Mouse (Mus musculus) monocyte, adult 2 months (primary cell): ENCODE measurements around the gene Miip.
"Not testable (repeated sequence)": the region's sequence is repeated elsewhere in the genome, so short reads cannot be mapped to it uniquely, and the experiment has no call there.

Experiments used
- DNase-seq, 2 experiments: peaks; one replicate each; pipeline ENCODE4 v3.0.0; 2022; ENCODE audit warnings: low spot score in 2 of 2, low read depth in 1 of 2

Gene Miip

DNA sequence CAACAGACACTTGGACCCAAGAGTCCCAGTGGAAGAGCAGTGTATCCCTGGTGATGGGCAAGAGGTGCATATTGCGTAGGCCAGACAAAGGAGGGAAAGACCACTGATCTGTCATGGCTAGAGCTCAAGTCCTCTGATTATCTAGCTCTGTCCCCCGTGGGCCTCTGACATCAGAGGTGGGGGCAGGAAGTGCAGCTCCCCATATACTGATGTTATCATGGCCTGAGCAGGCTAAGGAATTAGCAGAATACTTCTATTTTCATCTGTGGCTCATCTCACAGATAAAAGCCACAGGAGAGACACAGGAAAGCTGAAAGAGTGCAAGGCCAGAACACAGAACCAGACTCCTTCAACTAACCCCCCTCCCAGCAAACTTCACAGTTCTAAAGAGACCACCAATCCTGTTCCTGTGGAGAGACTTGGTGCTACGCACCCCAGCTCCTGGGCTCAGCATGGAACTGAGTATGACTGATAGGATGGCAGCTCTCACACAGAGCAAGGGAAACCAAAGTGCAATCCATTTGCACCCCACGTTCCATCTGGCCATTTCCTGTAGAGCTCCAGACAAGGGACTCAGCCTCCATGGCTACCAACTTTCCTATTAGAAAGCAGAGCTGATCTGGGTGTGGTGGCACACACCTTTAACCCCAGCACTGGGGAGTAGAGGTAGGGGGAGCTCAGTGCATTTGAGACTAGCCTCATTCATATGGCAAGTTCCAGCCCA lies 7.4 kb upstream of the Miip start:
- no peak for DNase-seq

DNA sequence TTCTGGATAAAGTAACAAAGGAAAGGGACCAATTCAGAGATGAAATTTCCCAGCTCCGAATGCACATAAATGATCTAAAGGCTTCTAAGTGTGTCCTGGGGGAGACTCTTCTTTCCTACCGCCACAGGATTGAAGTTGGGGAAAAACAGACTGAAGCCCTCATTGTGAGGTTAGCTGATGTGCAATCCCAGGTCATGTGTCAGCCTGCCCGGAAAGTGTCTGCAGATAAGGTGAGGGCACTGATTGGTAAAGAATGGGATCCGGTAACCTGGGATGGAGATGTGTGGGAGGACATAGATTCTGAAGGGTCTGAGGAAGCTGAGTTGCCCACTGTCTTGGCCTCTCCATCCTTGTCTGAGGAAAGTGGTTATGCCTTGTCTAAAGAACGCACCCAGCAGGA lies 622 bp upstream of the Miip start:
- no peak for DNase-seq

GRCm38 (mm10) chr4:147867563-147868449 lies 810 bp downstream of the Miip start:
- DNase-seq = no peak

DNA sequence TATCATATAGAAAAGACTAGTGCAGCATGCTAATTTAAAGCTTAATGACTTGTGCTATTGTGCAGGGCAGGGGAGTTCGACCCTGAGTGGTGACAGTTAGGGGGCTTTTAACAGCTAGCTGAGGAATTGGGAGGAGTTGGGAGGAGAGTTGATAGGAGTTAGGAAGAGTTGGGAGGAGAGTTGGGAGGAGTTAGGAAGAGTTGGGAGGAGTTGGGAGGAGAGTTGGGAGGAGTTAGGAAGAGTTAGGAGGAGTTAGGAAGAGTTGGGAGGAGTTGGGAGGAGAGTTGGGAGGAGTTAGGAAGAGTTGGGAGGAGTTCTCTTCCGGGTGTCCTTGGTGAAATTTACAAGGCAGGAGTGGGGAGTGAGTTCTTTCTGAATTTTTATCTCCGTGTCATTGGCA lies 1.8 kb downstream of the Miip start:
- not testable (repeated sequence) for DNase-seq

DNA sequence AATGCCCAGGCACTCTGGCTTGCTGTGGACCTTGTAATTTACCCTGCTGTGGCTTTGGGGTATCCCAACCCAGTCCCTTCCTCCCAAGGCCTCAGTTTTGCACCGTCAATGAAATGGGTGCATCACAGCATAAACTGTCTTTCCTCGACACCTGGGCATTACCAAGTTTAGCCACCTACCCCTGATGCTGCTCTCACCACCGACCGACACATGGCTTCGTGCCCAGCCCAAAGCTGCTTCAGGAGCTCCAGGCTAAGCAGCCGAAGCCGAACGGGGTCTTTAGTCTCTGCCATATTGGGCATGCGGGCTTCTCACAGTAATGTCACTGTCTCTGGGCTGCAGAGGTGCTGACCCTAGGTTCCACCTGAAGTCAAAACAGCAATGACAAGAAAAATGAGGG lies 2.6 kb downstream of the Miip start:
- DNase-seq = no peak

DNA sequence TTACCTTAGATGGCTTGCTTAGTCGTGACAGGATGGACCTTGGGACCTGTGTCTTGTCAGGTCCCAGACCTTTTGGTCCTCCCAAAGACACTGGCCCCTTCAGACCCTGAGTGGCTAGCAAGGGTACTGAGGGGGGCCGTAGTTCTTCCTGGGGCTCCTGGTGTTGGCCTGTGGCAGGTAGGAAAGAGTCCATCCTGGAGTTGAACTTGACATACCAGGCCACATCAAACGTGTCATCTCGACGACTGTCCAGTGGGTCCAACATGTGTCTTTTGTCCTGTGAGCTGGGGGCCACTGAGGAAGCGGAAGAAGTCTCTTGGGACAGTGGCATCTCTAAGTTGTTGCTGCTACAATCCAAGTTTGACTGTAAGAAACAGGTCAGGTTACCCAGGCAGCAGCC lies 3.0 kb downstream of the Miip start:
- no peak for DNase-seq

DNA sequence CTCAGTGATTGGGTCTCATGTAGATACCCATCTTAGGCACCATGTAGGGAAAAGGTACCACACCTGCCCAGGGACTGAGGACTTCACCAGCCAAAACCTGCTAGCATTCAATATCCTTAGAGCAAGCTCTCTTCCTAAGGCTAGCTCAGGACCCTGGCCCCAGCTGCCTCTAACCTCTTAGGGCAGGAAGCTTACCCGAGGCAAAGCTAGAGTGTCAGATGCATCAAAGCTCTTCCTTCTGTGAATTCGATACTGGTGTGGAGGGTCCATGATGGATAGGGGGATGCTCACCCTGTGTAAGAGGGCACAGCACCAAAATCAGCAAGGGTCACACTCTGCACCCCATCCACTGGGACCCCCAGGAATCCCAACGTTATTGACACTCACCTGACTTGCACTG lies 6.6 kb downstream of the Miip start:
- no peak for DNase-seq

- DNase-seq = no peak
Measured at GRCm38 (mm10) chr4:147850776-147851175, 17.8 kb downstream of the Miip start.

DNA sequence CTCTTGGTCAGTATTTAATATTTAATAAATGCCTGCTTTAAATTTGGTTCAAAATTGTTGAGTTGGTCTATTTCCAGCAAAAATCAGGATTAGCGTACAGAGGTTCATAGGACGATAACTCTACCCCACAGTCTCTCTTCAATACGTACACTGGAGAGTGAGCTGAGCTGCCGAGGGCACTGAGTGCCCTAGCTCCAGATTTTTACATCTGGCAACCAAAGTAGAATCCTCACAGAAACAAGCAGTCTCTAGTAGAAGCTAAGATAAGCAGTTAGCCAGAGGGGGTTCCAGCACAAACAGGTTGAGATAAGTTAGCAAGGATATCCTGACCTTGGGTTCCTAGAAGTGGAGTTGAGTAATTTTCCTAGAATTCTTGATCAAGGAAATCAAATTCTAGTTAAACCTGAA lies 20.0 kb downstream of the Miip start:
- DNase-seq = no peak

- peak in 1 of 2 experiments; percentile 35 for DNase-seq
Measured at GRCm38 (mm10) chr4:147847614-147848583, 20.7 kb downstream of the Miip start, which contains the start of gene Zfp933. TSS of gene Zfp933 (minus strand) at chr4:147848366.

DNA sequence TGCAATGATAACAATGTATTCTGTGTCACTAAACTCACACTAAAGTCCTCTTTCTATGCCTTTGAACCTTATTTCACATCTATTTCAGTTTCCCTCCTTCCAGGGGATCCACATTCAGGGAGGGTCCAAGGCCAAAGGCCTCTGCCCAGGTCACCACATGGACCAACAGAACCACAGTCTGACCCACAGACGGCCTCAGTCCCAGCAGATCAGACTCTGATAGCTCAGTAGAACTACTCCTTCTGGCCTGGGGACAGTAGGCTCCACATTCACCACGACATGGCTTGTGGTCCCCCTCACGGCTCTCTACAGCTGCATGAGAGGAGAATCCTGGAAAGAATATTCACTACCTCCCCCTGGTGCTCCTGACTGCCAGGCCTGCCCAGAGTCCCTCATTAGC lies 25.7 kb downstream of the Miip start:
- DNase-seq = no peak

GRCm38 (mm10) chr4:147839282-147839681 lies 29.3 kb downstream of the Miip start:
- DNase-seq = peak in 1 of 2 experiments; percentile 7

DNA sequence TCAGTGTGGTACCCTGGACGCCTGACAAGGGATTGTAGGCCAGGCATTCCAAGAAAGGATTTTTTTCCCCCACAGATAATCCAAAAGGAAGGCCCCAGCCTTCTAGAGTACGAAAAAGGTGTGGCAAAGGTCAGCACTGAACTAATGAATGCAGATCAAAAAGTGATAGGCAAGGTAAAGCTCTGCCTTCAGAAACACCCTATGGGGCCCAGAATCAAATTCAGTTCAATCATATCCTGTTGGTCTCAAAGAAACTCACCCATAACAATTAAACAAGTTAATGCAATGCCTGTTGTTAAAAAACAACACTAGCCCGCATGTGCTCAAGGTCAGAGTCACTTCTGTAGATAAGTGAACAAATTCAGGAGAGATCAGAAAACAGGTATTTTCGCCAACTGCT lies 44.2 kb downstream of the Miip start:
- DNase-seq = no peak

DNA sequence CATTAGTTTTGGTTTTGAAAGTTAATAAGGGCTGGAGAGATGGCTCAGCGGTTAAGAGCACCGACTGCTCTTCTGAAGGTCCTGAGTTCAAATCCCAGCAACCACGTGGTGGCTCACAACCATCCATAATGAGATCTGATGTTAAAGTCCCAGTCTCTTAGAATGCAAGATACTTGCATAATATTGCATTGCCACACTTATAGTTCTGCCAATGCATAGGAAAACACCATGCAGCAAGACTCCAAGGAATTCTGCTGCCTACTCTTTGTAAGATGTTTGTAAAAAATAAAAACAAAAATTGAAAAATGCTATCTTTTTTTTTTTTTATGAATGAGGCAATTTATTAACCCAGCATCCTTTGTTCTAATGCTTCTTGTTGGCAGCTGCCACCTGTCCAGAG lies 47.2 kb downstream of the Miip start:
- not testable (repeated sequence) for DNase-seq

GRCm38 (mm10) chr4:147819659-147820058 lies 49.0 kb downstream of the Miip start:
- not testable (repeated sequence) for DNase-seq

DNA sequence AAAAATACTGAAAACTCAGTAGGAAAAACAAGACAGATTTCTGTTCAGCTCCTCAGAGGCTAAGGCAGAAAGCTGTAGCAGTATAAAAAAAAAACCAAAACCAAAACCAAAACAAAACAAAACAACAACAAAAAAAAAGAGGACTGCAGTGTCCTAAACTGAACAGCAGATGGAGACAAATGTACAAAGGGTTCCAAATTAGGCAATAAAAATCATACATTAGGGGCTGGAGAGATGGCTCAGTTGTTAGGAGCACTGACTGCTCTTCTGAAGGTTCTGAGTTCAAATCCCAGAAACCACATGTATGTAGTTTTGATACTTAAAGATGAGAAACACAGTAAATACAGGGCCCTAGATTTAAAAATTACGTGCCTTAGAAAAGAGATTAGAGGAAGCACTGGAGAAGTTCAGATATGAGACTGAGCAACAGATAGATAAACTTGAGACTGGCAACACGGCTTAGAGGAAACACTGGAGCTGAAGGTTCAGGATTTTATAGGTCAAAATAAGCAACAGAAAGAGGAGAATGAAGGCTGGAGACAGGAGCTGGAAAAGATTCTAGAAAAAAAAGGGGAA lies 53.9 kb downstream of the Miip start:
- no peak for DNase-seq

DNA sequence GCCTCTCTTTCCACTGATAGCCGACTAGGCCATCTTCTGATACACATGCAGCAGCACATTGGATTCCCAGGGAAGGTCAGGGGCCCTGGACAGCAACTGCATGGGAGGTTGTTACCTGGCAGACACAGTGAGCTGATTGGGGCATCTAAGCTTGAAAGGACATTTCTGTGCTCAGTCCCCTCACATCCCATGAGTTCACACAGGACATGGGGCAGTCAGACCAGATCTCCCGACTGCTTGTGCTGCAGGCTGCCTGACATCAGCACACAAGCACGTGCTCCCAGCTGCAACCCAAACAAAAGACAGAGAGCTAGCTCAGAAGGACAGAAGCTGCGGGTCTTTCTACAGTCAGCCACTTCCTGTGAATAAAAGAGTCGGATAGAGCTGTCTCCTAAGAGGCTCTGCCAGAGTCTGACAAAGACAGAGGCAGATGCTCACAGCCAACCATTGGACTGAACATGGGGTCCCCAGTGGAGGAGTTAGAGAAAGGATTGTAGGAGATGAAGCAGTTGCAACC lies 55.3 kb downstream of the Miip start:
- DNase-seq = no peak
